Mouse (Mus musculus): ENCODE measurements around the gene Trio.

Trio gene

GRCm38 (mm10) chr15:27873747-27874320 is 151.8 kb downstream of the Trio start:
- no peak for DNase-seq

DNA sequence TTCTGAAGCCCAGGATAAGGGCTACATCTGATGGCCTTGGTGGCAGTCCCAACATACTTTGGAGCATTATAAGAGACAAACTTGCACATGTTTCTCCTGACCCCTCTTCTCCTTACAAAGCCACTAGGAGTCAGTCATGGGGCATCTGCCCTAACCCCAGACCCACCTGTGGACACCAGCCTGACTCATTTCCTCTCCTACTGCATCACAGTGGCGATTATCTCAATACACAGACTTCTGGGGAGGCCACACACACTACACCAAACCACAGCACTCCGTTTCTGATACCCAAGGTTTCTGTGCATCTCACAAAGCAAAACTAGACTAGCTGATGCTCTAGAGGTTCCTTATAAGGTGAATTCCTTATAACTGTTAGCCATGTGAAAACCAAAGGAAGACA is 153.4 kb downstream of the Trio start:
- DNase-seq, result no peak

DNA sequence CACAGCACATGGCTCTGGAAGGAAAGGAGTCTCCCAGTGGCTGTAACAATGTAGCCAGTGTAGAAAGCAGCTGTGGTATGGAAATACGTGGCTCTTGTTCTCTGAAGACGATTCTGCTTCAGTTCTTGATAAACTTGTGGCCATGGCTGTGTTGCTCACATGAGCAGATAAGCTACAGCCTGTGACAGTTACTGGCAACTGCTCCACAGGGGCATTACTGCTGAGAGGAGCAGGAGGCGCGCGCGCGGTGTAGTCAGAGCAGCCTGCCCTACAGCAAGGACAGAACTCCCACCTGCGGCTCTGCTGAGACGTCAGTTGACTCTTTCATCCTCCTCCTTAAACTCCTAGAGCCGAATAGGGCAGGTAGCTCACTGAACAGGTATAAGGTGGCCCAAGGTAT is 153.9 kb downstream of the Trio start:
- DNase-seq, result no peak

DNA sequence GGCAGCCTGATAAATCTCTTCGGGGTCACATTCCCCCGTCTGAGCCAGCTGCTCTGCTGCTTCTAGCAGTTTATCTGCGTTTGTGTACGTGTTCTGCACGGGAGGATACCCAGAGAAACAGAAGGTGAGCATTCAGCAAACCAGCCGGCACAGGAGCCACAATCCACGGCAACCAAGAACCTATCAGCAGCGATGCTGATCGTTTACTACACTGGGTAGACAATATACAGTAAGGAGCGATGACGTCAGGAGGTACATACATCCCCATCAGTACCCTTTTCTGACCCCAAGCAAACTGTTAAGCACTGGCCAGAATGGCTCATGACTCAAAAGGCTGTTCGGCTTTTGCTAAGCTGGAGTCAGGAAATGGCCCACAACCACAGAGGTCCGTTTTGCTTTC is 154.4 kb downstream of the Trio start:
- DNase-seq, result no peak

DNA sequence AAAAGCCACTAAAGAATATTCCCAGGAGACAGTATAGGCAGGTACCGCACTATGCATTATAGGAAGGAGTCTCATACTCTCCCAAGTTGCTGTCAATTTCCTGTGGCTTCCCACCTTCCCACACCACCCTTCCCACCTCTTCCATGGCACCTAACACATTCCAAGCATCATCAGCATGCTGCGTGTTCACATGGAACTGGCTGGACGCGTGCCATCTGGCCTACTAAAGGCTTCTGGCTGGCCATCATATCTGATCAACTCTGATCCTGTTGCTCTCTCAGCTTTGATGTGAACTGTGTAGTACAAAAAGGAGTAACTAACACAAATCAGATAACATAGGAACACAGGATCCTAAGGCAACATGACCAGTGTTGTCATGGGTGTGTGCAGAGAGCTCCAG is 156.6 kb downstream of the Trio start:
- DNase-seq, result no peak

DNA sequence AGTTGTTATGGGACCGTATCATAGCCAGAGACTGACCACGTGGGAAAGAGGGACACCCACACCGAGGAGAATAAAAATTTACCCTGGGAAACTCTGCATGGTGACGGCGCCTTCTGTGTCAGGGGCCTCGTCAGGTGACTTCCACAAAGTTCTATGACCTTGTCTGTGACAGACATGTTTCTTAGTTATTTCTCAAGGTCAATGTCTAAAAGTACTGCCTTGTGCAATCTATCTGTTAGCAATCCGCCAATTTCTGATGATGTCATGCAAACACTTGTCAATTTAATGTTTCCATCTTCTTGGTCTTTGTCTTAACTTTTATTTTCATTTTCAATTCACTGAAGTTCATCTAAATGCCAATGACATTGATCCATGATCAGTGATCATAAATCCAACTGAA is 157.8 kb downstream of the Trio start:
- no peak for DNase-seq

DNA sequence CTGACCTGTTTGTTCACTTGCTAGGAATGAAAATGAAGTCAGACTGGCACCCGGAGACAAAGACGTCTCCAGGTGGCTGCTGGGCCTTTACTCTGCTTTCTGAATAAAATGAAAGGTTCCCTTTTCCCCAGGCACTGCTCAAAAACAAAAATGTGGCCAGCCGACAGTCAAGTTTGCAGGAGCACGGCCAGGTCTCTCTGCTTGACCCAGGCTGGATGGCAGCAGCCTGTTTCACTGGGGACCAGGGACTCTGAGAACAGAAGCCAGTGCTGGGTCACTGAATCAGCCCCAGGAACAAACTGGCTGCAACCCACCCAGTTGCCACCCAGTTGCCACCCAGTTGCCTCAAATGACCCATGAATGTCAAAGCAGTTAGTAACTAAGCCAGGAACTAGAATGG is 159.2 kb downstream of the Trio start:
- no peak for DNase-seq

- no peak for DNase-seq
Measured at GRCm38 (mm10) chr15:27866053-27866452, 159.6 kb downstream of the Trio start.

DNA sequence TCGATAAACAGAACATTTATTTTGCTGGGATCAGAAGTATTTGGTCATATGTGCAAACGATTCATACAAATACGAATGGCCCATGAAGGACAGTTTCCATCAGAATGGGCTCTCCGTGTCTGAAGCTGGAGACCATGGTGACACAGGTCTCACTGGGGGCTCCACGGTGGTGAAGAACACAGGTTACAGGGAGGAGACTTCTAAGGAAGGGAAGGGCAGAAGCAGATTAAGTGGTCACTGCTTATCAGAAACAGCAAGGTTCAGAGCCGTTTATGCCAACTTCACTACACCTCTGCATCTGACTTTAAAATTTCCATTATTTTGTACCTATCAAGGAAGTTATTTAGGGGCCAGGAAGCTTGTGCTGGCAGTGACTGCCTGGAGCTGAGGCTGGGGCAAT is 161.3 kb downstream of the Trio start:
- no peak for DNase-seq

GRCm38 (mm10) chr15:27862949-27863348 is 162.7 kb downstream of the Trio start:
- DNase-seq, result no peak

GRCm38 (mm10) chr15:27860439-27860838 is 165.2 kb downstream of the Trio start:
- DNase-seq, result no peak

GRCm38 (mm10) chr15:27859590-27859989 is 166.1 kb downstream of the Trio start:
- no peak for DNase-seq

DNA sequence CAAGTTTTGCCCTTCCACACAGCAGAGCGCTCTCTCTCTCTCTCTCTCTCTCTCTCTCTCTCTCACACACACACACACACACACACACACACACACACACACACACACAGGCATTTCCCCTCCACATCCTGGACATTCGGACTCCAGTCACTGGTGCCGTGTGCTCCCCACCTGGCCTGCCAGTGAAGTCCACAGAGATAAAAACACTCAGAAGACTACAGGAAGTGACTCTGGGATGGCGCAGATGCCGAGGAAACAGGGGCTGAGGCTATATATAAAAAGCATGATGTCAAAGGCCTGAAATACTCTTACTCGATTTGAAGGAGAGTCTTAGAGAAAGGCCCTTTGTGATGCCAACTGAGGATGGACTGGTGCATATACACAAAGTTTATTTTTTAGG is 166.5 kb downstream of the Trio start:
- no peak for DNase-seq

GRCm38 (mm10) chr15:27858179-27858819 is 167.3 kb downstream of the Trio start:
- no peak for DNase-seq

- no peak for DNase-seq
Measured at GRCm38 (mm10) chr15:27857242-27857641, 168.4 kb downstream of the Trio start.

DNA sequence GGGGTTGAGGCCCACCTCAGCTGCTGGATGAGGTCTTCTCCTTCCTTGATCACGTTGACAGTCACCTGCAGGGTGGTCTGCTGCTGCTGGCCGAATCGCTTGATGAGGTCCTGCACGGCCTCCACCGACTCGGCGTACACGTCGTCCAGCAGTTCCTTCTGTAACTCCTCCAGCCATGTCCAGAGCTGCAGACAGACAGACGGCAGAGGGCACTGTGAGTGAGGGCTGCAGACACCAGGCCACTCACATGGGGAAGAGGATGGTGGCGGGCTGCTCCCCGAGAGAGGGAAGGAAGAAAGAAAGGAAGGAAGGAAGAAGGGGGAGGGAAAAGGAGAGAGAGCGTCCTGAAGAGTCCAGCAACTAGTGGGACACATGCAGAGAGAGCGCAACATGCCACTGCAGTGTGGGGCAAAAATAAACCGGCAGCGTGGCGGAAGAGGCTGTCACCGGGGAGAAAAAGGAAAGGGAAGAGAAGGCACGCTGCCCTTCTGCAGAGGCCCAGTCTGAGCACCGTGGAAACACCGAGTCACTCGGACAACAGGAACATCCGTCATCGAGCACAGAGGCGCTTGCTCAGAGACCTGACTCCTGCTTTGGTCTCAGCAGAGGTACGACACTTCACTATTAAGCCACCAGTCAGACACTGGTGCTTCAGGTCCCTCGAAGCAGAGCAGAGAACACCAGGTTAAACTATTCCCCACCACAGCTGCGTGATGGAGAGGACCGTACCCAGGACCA is 169.4 kb downstream of the Trio start:
- DNase-seq, result no peak

GRCm38 (mm10) chr15:27851312-27851711 is 174.3 kb downstream of the Trio start:
- DNase-seq, result no peak

GRCm38 (mm10) chr15:27850904-27851303 is 174.7 kb downstream of the Trio start:
- DNase-seq, result no peak

- DNase-seq, result no peak
Measured at GRCm38 (mm10) chr15:27849910-27850309, 175.7 kb downstream of the Trio start.

DNA sequence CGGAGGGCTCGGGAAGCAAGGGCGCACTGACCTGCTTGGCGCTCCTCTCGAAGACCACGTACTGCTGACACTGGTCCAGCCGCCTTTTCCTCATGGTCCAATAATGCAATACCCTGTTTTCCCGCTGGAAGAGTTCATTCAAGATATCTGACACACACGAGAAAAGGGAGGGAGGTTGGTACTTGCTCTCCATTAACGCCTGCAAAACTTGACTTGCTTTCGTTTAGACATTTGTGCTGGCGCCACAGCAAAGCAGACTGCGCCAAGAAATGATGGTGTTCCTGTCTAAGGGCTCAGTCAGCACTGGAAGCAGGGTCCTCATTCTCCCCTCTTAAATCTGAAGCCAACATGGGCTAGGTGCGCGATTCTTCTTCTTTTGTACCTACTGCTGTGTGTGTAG is 184.0 kb downstream of the Trio start:
- no peak for DNase-seq

DNA sequence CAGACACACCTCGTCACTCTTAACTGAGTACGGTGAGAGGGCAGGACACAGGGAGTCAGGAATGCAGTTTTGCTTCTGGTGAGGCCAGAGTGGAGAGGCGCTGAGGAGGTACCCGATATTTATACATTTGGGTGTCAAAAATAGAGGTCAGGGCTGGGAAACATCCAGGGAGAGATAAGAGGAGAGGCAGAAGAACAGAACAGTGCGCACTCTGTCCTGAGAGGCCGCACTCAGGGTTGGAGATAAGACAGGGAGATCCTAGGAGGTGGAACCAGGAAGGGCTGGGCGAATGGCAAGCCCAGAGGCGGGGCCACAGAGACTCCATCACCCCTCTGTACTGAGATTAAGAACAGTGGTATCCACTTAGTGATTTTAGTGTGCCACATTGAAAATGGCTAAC is 185.1 kb downstream of the Trio start:
- DNase-seq, result no peak

DNA sequence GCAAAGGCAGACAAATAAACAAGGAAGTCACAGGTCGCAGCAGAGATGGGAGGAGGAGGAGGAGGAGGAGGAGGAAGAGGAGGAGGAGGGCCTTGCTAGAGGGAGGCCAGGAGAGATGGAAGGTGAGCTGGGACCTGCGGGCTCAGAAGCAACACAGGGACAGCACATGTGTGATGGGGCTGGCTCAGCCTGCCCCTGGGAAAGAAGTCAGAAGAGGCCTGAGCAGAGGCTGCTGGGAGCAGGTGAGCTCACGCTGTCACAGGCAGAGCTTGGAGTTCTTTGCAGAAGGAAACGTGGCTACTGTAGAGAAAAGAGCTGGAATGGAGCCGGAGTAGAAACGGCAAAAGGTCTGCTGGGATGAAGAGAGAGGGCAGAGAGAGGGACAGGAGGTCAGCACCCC is 185.5 kb downstream of the Trio start:
- no peak for DNase-seq

DNA sequence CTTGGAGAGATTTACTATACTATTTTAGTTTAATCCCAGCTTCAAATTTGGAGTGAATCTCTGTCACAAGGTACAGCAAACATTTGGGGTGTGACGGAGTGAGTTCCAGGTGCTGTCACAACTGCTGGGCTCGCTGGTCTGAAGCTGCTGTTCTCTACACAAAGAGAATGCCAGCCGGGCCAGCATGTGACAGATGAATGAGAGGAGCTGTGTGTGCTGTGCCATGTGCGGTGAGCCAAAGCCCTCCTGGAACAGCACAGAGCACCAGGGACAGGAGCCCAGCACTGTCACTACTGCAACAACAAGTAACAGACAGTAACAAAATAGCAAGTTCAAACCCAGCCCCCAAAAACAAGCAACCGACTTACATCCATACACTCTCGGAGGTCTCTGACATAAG is 194.0 kb downstream of the Trio start:
- DNase-seq, result no peak

- DNase-seq, result peak in 1 of 2 experiments; percentile 61
Measured at GRCm38 (mm10) chr15:27827871-27828270, 197.8 kb downstream of the Trio start.
